Mouse (Mus musculus) embryo, embryonic 11.5 days (tissue): ENCODE results near the gene Mpzl3.
"Not testable (repeated sequence)": the region's sequence is repeated elsewhere in the genome, so short reads cannot be mapped to it uniquely, and the experiment has no call there.

ENCODE experiments used
- DNase-seq: peaks from one replicate; pipeline ENCODE4 v3.0.0-alpha.2; 2012; ENCODE audit warnings: low read depth, low spot score

Gene Mpzl3

DNA sequence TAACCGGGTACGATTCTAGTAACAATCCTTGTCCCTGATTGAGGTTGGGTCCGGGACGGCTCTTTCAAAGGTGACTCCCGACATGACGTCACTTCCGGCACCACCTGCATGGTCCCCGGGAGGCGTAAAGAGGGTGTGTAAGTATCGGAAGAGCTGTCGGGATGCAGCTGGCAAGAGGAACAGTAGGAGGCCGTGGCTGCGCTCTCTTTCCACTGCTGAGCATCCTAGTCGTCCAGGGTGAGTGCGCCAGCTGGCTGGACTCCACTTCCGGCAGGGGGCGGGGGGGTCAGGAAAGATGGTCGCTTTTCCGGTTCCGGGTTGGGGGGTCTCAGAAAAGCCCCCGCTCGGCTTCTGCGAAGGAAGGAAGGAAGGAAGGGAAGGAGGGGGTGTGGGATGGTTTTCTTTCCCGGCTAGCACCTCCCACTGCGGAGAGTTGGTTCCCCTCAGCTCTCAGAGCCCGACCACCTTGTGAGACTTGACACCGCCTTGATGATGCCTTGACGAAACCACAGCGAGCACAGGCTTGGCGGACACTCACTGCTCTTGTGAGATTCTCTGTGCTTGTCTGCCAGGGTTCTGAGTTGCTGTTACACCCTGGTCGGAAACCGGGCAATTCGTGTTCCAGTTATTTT is at the start of gene Mpzl3:
Mpzl3 (plus strand) TSS at position 105 of the 632 bp plus-strand sequence.
- DNase-seq, result peak; percentile 89

- DNase-seq, result no peak
Measured at GRCm38 (mm10) chr9:45007404-45007803, 47.6 kb upstream of the Mpzl3 start.

GRCm38 (mm10) chr9:45008342-45008741 is 46.6 kb upstream of the Mpzl3 start:
- no peak for DNase-seq

GRCm38 (mm10) chr9:45009180-45010078 is 45.6 kb upstream of the Mpzl3 start, which contains the start of gene Cd3e:
Gene Cd3e (minus strand): TSS chr9:45009627.
- DNase-seq, result no peak

GRCm38 (mm10) chr9:45010461-45010860 is 44.5 kb upstream of the Mpzl3 start:
- no peak for DNase-seq

DNA sequence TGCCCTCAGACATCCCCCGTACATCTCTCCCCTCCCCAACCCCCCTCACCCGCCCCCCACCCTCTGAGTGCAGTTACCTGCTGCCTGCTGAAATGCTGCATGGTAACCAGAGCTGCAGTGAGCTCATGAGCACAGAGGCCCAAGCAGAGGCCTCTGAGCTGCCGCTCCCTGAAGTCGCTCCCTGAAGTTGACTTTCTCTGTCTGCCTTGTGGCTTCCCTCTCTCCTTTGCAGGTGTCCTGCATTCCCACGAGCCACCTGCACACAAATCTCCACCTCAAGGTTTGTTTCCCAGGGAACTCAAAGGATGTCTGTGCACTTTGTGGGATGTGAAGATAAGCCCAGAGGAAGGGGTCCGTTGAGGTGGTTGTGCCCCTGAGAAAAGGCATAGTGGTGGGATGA is 43.7 kb upstream of the Mpzl3 start:
- no peak for DNase-seq

GRCm38 (mm10) chr9:45014879-45015278 is 40.1 kb upstream of the Mpzl3 start:
- no peak for DNase-seq

DNA sequence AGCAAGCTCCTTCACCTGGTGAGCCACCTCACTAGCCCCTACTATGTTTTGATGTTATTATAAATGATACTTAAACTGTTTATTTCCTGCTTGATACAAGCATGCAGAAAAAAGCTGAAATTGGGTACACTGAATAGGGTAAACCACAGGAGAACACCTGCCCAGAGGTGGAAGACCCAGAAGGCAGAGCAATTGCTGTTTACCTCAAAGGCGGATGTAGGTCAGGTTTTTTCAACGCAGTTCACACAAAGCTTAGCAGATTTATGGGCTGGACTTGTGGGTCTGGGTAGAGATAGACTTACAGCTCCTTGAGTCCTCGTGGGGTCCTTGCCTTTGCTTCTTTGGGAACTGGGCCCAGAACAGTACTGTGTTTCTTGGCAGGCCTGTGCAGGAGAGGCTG is 39.1 kb upstream of the Mpzl3 start:
- DNase-seq, result no peak

DNA sequence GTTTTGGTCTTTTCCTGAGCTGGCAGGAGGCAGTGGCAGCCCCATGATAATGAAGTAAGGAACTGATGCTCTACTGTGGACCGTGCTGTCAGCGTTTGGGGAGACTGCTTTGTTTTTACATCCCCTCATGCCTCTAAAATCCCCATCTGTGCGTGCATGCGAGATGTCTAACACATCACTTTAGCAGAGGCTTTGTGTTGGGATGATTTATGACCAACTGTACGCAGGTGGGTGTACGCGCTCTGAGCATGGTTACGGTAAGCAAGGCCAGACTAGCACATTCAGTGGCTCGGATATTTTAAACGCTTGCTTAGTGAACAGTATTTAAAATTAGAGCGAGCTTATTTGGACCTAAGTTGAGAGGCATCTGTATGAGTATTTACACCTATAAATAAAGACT is 37.0 kb upstream of the Mpzl3 start:
- no peak for DNase-seq

DNA sequence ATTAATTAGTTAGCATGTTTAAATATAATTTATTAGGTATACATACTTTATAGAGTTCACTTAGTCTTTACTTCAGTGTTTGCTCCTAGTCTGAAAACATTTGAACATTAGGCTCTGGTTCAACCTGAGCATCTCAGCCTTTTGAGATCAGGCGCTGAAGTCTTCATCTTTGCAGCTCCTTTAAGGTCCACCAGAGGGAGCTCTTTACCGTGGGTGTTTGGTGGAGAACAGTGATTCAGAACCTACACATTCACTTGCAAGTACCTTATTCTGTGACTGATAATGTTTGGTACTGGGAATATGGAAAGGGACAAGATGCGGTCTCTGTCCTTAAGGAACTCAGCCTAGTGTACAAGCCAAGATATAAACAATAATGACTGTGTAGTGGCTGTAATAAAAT is 32.2 kb upstream of the Mpzl3 start:
- peak; percentile 56 for DNase-seq

GRCm38 (mm10) chr9:45023638-45024037 is 31.3 kb upstream of the Mpzl3 start:
- no peak for DNase-seq

- no peak for DNase-seq
Measured at GRCm38 (mm10) chr9:45024187-45024586, 30.8 kb upstream of the Mpzl3 start.

DNA sequence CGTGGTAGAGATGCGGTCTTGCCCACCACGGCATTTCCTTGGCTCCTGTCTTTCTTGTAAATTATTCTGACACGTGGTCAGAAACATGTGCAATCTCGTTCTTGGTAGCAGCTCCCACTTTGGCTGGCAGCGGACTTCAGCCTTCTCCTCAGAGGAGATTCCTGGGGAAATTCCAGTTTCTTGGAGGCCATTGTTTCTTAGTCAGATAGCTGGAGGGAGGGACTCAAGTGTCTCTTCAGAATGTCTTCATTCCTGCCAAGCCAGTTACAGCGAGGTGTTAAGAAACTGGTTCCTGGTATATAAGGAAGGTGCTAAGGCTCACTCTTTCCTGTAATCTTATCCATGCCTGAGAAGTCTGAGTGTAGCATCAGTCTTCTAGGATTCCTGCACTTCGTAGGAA is 27.6 kb upstream of the Mpzl3 start:
- no peak for DNase-seq

GRCm38 (mm10) chr9:45030341-45030740 is 24.6 kb upstream of the Mpzl3 start:
- DNase-seq, result no peak

DNA sequence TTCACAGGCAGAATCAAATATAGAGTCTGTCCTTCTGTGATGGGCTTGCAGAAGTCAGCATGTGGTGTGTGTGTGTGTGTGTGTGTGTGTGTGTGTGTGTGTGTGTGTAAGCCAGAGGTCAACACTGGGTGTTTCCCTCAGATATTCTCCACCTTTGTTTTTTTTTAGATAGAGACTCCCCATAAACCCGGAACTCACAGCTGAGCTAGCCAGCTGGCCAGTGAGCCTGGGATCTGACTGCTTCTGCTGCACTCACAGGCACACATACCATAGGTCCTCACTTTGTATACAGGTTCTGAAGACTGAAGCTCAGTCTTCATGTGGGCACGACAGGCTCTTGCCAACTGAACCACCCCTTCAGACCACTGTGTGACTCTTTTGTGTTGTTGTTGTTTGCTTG is 22.7 kb upstream of the Mpzl3 start:
- DNase-seq, result no peak

DNA sequence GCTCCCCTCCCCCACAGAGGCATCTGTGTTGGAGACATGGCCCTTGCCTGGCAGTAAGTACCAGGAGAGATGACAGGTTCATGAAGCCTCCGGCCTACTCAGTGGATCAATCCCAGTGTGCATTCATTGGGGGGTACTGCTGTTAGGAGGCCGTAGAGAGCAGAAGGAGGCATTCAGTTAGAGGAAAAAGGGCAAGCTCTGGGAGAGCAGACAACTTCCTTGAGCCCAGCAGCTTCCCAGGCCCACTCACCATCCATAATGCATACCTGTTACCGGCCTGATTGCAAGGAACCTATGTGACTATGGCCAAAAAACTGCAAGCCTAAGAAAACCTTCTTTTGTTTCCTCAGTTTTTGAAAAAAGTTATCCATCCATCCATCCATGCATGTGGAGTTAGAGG is 20.5 kb upstream of the Mpzl3 start:
- DNase-seq, result no peak

DNA sequence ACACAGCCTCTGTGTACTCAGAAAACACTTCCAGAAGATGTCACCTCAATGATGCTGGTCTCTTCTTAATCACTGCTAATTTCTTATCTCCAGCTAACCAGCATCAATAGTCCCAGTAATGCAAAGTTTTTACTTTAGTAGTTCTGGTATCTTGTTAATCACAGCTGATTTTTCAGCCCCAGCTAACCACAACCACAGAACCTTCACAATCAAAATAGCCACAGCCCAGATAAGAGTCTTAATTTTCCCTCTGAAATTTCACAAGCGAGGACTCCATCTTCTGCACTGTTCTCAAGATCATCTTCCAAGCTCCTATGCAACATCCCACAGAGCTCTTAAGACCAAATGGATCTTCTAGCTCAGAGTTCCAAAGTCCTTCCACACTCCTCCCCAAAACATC is 17.2 kb upstream of the Mpzl3 start:
- DNase-seq, result not testable (repeated sequence)

- DNase-seq, result no peak
Measured at GRCm38 (mm10) chr9:45039499-45039898, 15.5 kb upstream of the Mpzl3 start, which contains the start of gene Mpzl2. Gene Mpzl2 (plus strand): TSS chr9:45039799.

GRCm38 (mm10) chr9:45040066-45040845 is 14.7 kb upstream of the Mpzl3 start:
- DNase-seq, result no peak

- no peak for DNase-seq
Measured at GRCm38 (mm10) chr9:45041131-45041838, 13.7 kb upstream of the Mpzl3 start.

DNA sequence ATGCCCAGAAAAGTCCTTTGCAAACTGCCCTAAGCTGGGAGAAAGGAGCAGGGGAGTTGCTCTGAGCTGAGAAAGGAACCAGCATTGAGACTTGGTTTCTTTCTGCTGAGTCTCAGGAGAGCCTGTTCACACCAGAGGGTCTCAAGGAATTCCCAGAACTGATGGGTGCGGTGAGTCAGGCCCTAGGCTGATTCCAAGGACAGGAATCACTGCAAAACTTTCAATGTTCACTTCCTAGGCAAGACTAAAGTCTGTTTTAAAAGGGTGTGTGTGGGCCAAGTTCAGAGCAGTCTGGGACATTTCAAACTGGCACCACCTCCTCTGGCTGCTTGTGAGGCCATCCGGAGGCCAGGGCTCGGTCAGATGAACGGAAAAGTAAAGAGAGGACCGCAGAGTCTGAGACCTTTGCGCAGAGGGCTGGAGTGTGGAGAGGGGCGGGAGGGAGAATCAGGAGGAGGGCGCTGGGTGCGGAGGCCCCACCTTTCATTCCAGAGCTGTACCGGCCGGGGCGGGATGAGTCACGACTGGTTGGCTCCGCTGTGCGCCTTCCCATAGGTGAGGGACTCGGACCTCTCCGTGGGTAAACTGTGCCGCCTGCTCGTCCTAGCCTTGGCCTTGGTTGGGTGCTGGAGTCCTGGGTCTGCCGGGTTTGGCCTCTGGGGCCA is 12.8 kb upstream of the Mpzl3 start:
- DNase-seq, result no peak
